Mouse (Mus musculus) embryonic facial prominence, embryonic 15.5 days (tissue): ENCODE measurements around the gene Xpo4. TPM values are rescaled to one million over a fixed set of nuclear protein-coding genes. Genes with fewer than 3 reads are reported as not detected.
"Not testable (repeated sequence)": the region's sequence is repeated elsewhere in the genome, so short reads cannot be mapped to it uniquely, and the experiment has no call there.

Experiments used
- ATAC-seq: fragments of 200-750 bp; cut with Nextera tagmentation; 2 replicates; pipeline ENCODE4 v1.8.0; 2017; ENCODE audit warnings: low read depth, moderate TSS enrichment; ENCODE audit not compliant: insufficient number of reproducible peaks, low FRiP score, low TSS enrichment
- H3K27ac ChIP-seq: fragments of 300-500 bp; sonication (generic); replicated peaks from 2 replicates; pipeline ENCODE4 v1.5.1; 2015; ENCODE audit warnings: mild to moderate bottlenecking, inconsistent platforms
- H3K27me3 ChIP-seq: fragments of 300-500 bp; sonication (generic); 2 replicates; pipeline ENCODE4 v1.6.1; 2015; ENCODE audit warnings: inconsistent platforms
- H3K36me3 ChIP-seq: fragments of 300-500 bp; sonication (generic); 2 replicates; pipeline ENCODE4 v1.6.1; 2015; ENCODE audit warnings: mild to moderate bottlenecking, inconsistent platforms
- H3K4me1 ChIP-seq: fragments of 300-500 bp; sonication (generic); 2 replicates; pipeline ENCODE4 v1.6.1; 2015; ENCODE audit warnings: inconsistent platforms
- H3K4me2 ChIP-seq: fragments of 300-500 bp; sonication (generic); replicated peaks from 2 replicates; pipeline ENCODE4 v1.6.1; 2015; ENCODE audit warnings: mild to moderate bottlenecking, inconsistent platforms
- H3K4me3 ChIP-seq: fragments of 300-500 bp; sonication (generic); replicated peaks from 2 replicates; pipeline ENCODE4 v1.5.1; 2015; ENCODE audit warnings: mild to moderate bottlenecking, inconsistent platforms
- H3K9ac ChIP-seq: fragments of 300-500 bp; sonication (generic); 2 replicates; pipeline ENCODE4 v1.6.1; 2015; ENCODE audit warnings: inconsistent platforms
- H3K9me3 ChIP-seq: fragments of 300-500 bp; sonication (generic); replicated peaks from 2 replicates; pipeline ENCODE4 v1.6.1; 2016; ENCODE audit warnings: inconsistent platforms
- WGBS: fragments of 180-500 bp; shearing (Covaris S2); methylation state at CpG from one replicate; pipeline ENCODE4 v1.1.7; 2015; 5-methylcytosine and 5-hydroxymethylcytosine counted together
- polyA plus RNA-seq: library from polyadenylated mRNA; unstranded; fragments of >200 nt; fragmentation: Nextera tagmentation; extraction: Ambion mirVana; gene quantifications from 2 replicates; pipeline ENCODE4 v1.2.1, GENCODE M21; 2015

Gene Xpo4
- polyA plus RNA-seq, 1 experiment from 2014 or later: 20.3 TPM

GRCm38 (mm10) chr14:57699016-57699415 lies 33.8 kb upstream of the Xpo4 start:
- Histone ChIP-seq H3K4me3 (no peak overlapping the region), H3K27ac (no peak overlapping the region), H3K4me2 (no peak overlapping the region), H3K4me1 (no peaks in the 10 kb centered on the region), H3K36me3 (peaks cover 73% of the 10 kb centered on the region), H3K9me3 (no peaks in the 10 kb centered on the region), H3K27me3 (no peaks in the 10 kb centered on the region), H3K9ac (no peak overlapping the region)
- ATAC-seq: no peak
- WGBS: 88% methylated on average over 10 of the region's 10 CpGs

- peaks cover 81% of the 10 kb centered on the region for H3K36me3 ChIP-seq
- H3K4me1 ChIP-seq: no peaks in the 10 kb centered on the region
- H3K27ac ChIP-seq: no peak overlapping the region
- 83% methylated on average over 15 of the region's 15 CpGs for WGBS
- ATAC-seq: no peak
- no peak overlapping the region for H3K4me3 ChIP-seq
- no peak overlapping the region for H3K4me2 ChIP-seq
- no peaks in the 10 kb centered on the region for H3K9me3 ChIP-seq
- no peak overlapping the region for H3K9ac ChIP-seq
- H3K27me3 ChIP-seq: no peaks in the 10 kb centered on the region
These were observed 30.8 kb upstream of the Xpo4 start for GRCm38 (mm10) chr14:57696066-57696465.

GRCm38 (mm10) chr14:57695550-57695949 lies 30.3 kb upstream of the Xpo4 start:
- Histone ChIP-seq H3K36me3 (peaks cover 85% of the 10 kb centered on the region), H3K9me3 (no peaks in the 10 kb centered on the region), H3K4me2 (no peak overlapping the region), H3K27ac (no peak overlapping the region), H3K4me3 (no peak overlapping the region), H3K4me1 (no peaks in the 10 kb centered on the region), H3K27me3 (no peaks in the 10 kb centered on the region), H3K9ac (no peak overlapping the region)
- 84% methylated on average over 8 of the region's 8 CpGs for WGBS
- no peak for ATAC-seq

- Histone ChIP-seq H3K27me3 (no peaks in the 10 kb centered on the region), H3K4me3 (no peak overlapping the region), H3K9me3 (no peaks in the 10 kb centered on the region), H3K36me3 (peaks cover 76% of the 10 kb centered on the region), H3K4me2 (no peak overlapping the region), H3K4me1 (no peaks in the 10 kb centered on the region), H3K9ac (no peak overlapping the region), H3K27ac (no peak overlapping the region)
- ATAC-seq: no peak
- 85% methylated on average over 16 of the region's 16 CpGs for WGBS
These were observed 29.0 kb upstream of the Xpo4 start for GRCm38 (mm10) chr14:57694246-57694645.

- Histone ChIP-seq H3K36me3 (peaks cover 71% of the 10 kb centered on the region), H3K9ac (no peak overlapping the region), H3K4me2 (no peak overlapping the region), H3K4me3 (no peak overlapping the region), H3K9me3 (no peaks in the 10 kb centered on the region), H3K27me3 (no peaks in the 10 kb centered on the region), H3K27ac (no peak overlapping the region), H3K4me1 (no peaks in the 10 kb centered on the region)
- ATAC-seq: no peak
- 91% methylated on average over 17 of the region's 17 CpGs for WGBS
These were observed 27.4 kb upstream of the Xpo4 start for GRCm38 (mm10) chr14:57692517-57693130.

- H3K9ac ChIP-seq: no peak overlapping the region
- H3K36me3 ChIP-seq: peaks cover 60% of the 10 kb centered on the region
- no peaks in the 10 kb centered on the region for H3K27me3 ChIP-seq
- no peak overlapping the region for H3K27ac ChIP-seq
- no peaks in the 10 kb centered on the region for H3K9me3 ChIP-seq
- no peak for ATAC-seq
- no peak overlapping the region for H3K4me2 ChIP-seq
- no peaks in the 10 kb centered on the region for H3K4me1 ChIP-seq
- H3K4me3 ChIP-seq: no peak overlapping the region
- 95% methylated on average over 24 of the region's 24 CpGs for WGBS
These were observed 26.1 kb upstream of the Xpo4 start for GRCm38 (mm10) chr14:57691316-57691715.

GRCm38 (mm10) chr14:57690681-57691080 lies 25.5 kb upstream of the Xpo4 start:
- H3K27ac ChIP-seq: no peak overlapping the region
- 93% methylated on average over 8 of the region's 8 CpGs for WGBS
- H3K27me3 ChIP-seq: no peaks in the 10 kb centered on the region
- no peaks in the 10 kb centered on the region for H3K4me1 ChIP-seq
- no peak overlapping the region for H3K9ac ChIP-seq
- no peak for ATAC-seq
- H3K4me2 ChIP-seq: no peak overlapping the region
- no peak overlapping the region for H3K4me3 ChIP-seq
- peaks cover 54% of the 10 kb centered on the region for H3K36me3 ChIP-seq
- H3K9me3 ChIP-seq: no peaks in the 10 kb centered on the region

GRCm38 (mm10) chr14:57688066-57688465 lies 22.8 kb upstream of the Xpo4 start:
- peaks cover 30% of the 10 kb centered on the region for H3K36me3 ChIP-seq
- not testable (repeated sequence) for H3K27ac ChIP-seq, H3K9me3 ChIP-seq, H3K4me1 ChIP-seq, H3K9ac ChIP-seq, H3K4me3 ChIP-seq, ATAC-seq, H3K27me3 ChIP-seq, H3K4me2 ChIP-seq
- 91% methylated on average over 7 of the region's 7 CpGs for WGBS

GRCm38 (mm10) chr14:57687441-57687840 lies 22.2 kb upstream of the Xpo4 start:
- 86% methylated on average over 5 of the region's 5 CpGs for WGBS
- ATAC-seq: no peak
- no peak overlapping the region for H3K4me3 ChIP-seq
- H3K27ac ChIP-seq: no peak overlapping the region
- no peaks in the 10 kb centered on the region for H3K4me1 ChIP-seq
- no peak overlapping the region for H3K9ac ChIP-seq
- H3K36me3 ChIP-seq: peaks cover 25% of the 10 kb centered on the region; the same call in 1 of the 2 replicates
- no peaks in the 10 kb centered on the region for H3K9me3 ChIP-seq
- no peak overlapping the region for H3K4me2 ChIP-seq
- H3K27me3 ChIP-seq: no peaks in the 10 kb centered on the region

- Histone ChIP-seq H3K27ac (no peak overlapping the region), H3K4me3 (no peak overlapping the region), H3K9me3 (no peaks in the 10 kb centered on the region), H3K4me2 (no peak overlapping the region), H3K27me3 (no peaks in the 10 kb centered on the region), H3K4me1 (no peaks in the 10 kb centered on the region), H3K9ac (no peak overlapping the region), H3K36me3 (peaks cover 20% of the 10 kb centered on the region; the same call in 1 of the 2 replicates)
- no peak for ATAC-seq
- 95% methylated on average over 6 of the region's 6 CpGs for WGBS
These were observed 21.4 kb upstream of the Xpo4 start for GRCm38 (mm10) chr14:57686647-57687046.

GRCm38 (mm10) chr14:57684579-57684978 lies 19.3 kb upstream of the Xpo4 start:
- Histone ChIP-seq H3K36me3 (peaks cover 5% of the 10 kb centered on the region; the same call in 1 of the 2 replicates), H3K27ac (no peak overlapping the region), H3K4me1 (no peaks in the 10 kb centered on the region), H3K27me3 (no peaks in the 10 kb centered on the region), H3K9ac (no peak overlapping the region), H3K4me2 (no peak overlapping the region), H3K4me3 (no peak overlapping the region), H3K9me3 (no peaks in the 10 kb centered on the region)
- 3% methylated on average over 1 of the region's 1 CpGs for WGBS
- no peak for ATAC-seq

- Histone ChIP-seq H3K9ac (no peak overlapping the region), H3K4me3 (no peak overlapping the region), H3K27me3 (no peaks in the 10 kb centered on the region), H3K4me1 (no peaks in the 10 kb centered on the region), H3K36me3 (no peaks in the 10 kb centered on the region), H3K9me3 (no peaks in the 10 kb centered on the region), H3K27ac (no peak overlapping the region), H3K4me2 (no peak overlapping the region)
- no peak for ATAC-seq
- WGBS: 79% methylated on average over 4 of the region's 4 CpGs
These were observed 17.5 kb upstream of the Xpo4 start for GRCm38 (mm10) chr14:57682751-57683150.
